Mouse (Mus musculus) 3T3-L1 (cell line): ENCODE data around the gene S1pr4.

ENCODE experiments used
- DNase-seq: peaks from one replicate; pipeline ENCODE4 v3.0.0-alpha.2; 2015; ENCODE audit warnings: low read depth, low spot score

The S1pr4 gene

GRCm38 (mm10) chr10:81519227-81519977 is 19.5 kb upstream of the S1pr4 start:
- DNase-seq, result no peak

- DNase-seq, result peak; percentile 78
Measured at GRCm38 (mm10) chr10:81518546-81518945, 18.6 kb upstream of the S1pr4 start.

DNA sequence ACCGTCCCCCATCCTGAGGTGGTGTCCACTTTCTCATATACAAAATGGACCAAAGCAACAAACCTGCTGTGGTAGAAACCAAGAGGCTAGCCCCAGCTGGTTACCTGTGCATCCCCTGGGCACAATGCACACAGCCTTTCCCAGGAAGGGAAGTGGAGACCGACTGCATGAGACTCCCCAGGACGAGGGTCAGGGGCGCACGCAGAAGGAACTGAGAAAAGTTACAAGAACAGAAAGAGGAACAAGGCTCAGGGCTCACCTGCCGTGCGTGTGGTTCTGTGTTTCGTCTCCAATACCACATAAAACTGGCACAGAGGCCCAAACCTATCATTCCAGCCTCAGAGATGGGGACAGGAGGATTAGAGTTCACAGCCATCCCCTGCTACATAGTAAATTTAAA is 17.3 kb upstream of the S1pr4 start:
- DNase-seq, result no peak

- no peak for DNase-seq
Measured at GRCm38 (mm10) chr10:81513798-81514197, 13.9 kb upstream of the S1pr4 start.

DNA sequence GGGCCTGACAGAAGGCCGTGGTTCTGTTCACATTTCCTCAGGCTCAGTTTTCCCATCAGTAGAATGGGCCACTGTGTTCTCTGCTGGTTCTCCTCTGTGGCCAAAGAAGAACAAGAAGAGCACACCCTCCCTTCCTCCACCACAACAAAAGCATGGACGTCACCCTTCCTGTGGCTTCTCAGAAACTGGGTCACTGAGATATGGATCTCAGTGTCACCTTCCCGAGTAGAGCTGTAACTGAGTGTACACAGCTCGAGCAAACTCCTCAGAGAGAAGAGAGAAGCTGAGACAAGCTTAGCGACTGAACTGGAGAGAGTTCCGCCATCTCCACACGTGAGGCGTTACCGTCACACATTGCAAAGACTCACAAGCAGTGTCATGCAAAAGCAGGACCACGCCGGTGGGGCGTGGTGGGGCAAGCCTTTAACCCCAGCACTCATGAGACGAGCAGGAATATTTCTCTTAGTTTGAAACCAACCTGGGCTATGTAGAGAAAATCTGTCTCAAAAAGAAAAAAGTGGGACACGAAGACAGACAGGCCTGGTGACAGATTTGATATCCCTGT is 10.4 kb upstream of the S1pr4 start:
- DNase-seq, result no peak

- DNase-seq, result no peak
Measured at GRCm38 (mm10) chr10:81507691-81508489, 8.0 kb upstream of the S1pr4 start.

DNA sequence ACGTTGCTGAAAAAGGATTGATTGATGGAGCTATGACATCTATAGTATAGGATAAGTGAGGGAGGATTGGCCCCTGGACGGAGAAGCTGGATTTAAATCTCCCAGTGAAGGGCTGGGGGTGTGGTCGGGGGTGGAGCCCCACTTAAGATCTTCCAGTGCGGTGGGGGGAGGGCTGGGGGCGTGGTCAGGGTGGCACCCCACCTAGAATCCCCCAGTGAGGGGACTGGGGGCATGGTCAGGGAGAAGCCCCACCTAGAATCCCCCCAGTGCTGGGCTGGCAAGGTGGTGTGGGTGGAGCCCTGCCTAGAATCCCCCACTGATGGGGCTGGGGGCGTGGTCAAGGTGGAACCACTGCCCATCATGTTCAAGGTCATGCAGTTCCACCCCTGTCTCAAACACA is 7.2 kb upstream of the S1pr4 start:
- no peak for DNase-seq

- DNase-seq, result no peak
Measured at GRCm38 (mm10) chr10:81505016-81505664, 5.2 kb upstream of the S1pr4 start.

DNA sequence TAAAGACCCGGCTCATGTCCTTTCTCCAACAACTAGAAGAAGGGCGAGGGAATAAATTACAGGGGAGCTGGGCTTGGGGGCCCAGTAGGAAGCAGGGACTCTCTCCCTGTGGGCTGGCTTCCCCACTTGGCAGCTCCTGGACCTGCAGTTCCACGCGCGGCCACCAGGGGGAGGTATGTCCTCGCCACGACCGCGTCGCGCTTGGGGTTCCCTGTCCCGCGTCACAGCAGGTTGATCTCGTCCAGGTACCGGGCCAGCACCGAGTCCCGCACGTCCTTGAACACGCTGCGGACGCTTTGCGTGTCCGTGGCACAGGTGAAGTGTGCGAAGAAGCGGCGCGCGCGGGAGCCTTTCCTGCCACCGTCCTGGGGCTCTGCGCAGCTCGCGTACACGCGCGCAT is 2.7 kb upstream of the S1pr4 start:
- peak; percentile 61 for DNase-seq

- DNase-seq, result no peak
Measured at GRCm38 (mm10) chr10:81501863-81502262, 1.9 kb upstream of the S1pr4 start.

- no peak for DNase-seq
Measured at GRCm38 (mm10) chr10:81499250-81499901, 556 bp downstream of the S1pr4 start.

DNA sequence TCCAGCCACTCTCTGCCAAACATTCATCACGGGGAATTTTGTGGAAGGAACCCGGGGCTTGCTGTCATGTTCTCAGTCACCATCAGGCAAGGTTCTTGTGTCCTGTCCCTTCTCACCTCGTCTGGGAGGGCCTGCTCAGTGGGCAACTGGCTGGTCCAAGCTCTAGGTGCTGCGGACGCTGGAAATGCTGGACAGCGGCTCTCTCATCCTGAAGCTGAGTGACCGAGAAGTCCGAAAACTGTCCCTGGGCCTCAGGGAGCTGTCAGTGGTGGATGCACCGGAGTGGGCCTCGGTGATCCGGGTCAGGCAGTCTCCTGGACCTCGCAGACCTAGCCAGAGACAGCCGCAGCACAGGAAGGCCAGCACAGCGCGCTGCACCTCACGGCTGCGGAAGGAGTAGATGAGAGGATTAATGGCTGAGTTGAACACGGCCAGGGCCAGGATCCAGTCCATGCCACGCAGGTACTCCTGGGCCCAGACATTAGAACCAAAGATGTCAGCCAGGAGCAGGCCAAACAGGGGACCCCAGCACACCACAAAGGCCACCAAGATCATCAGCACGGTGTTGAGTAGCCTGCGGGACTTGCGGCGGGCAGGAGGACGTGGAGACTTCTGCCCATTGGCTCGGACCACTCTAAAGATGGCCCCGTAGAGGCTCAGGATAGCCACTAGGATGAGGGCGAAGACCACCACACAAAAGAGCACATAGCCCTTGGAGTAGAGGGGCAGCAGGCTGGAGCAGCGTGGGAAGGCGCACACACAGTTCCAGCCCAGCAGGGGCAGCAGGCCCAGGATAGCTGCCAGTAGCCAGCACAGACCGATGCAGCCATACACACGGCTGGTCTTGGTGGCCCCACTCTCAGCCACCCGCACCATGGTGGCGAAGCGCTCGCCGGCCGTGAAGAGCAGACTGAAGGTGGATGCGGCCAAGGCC is 1.3 kb downstream of the S1pr4 start:
- no peak for DNase-seq

DNA sequence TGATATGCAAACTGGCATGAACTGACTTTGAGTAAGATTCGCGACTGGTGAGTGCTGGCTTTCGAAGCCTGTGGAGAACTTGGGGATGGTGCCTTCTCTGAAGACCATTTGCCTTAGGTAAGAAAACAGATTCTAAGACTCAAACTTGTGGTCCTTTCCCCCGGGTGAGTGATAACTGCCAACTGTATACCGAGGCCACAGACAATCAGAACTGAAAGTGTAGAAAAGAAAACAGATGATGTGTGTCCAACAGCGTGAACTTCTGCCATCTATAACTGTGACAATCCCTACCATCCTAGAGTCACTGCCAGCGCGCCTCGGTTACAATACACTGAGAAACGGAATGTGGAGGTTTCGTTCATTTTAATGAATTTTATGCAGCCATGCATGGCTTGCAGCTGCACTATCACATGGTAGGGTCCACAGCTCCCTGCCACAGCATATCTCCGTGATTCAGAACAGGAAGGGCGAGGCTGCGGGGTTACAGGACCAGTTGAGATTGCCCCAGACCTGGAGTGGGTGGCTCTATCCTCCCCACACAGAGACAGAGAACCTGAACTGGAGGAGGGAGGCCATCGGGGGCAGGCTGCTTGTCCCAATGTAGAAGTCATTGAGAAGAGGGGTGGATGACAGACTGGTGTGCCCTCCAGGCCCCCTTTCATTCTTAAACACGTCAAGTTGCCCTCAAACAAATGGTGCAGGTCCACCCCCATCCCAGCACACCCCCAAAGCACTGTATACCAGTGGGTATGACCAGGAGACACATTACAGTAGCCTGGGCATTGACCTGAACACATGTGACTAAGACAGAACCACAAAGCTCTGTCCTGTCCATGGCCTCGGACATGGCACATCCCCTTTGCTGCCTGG is 2.3 kb downstream of the S1pr4 start:
- no peak for DNase-seq

DNA sequence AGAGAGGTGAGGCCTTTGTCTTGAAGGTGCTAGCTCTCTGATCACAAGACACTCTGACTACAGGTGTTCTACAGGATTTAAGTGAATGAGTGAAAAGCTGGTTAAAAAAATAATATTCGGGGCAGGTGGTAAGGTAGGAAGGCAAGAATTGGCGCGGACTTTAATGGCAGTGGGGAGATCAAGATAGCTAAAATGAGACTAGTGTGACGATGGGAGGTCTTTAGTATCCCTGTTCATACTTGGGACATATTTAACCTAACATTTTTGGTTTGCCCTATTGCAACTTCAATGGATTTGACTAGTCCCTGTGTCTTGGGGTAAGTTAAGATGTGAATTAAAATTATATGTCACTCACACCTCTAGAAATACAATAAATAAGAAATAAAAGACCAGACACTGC is 3.0 kb downstream of the S1pr4 start:
- no peak for DNase-seq

- DNase-seq, result peak; percentile 99
Measured at GRCm38 (mm10) chr10:81496264-81496901, 3.5 kb downstream of the S1pr4 start, which contains the start of gene Ncln. TSS of gene Ncln (minus strand) at chr10:81496392.

DNA sequence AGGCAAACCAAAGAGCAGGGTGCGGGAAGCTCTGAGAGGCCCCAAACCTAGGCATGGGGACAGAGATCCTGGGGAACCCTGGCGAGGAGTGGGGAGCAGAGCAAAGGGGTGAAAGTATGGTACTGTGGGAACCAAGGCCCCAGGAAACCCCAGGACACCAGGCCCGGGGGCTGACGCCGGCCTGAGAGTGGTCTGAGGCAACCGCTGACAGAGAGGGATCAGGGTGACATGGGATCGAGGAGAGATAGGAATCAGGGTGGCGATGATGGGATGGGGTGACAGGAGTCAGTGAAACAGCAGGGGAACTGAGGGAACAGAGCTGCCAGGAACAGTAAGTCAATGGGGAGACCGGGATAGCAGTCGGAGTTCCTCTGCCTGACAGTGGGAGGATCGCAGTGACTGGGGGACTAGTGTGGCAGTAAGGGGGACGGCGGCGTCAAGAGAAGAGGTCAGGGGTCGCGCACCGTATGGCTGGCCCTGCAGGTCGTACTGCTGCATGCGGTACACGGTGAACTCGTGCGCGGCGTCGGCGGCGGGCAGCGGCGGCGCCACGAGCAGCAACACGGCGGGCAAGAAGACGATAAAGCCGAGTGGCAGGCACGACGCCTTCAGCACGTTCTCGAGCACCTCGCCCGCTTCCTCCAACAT is 4.2 kb downstream of the S1pr4 start:
- peak; percentile 20 for DNase-seq

DNA sequence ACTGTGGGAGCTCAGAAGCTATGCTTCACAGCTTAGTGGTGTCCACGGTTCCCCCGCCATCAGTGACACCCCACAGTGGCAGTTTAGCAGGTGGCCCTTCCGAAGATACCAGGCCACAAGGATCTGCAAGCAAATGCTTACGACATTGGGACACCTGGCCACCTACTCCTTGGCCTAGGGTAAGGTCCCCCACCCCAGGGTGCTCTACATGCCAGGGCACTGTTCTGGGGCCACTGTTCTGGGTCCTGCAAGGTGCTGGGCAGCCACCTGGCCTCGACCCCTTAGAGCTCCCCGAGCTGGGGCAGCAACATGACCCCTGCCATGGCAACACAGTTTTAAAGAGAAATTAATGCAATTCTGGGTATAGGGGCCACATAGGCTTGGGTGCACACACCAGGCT is 4.8 kb downstream of the S1pr4 start:
- no peak for DNase-seq

GRCm38 (mm10) chr10:81494260-81495041 is 5.5 kb downstream of the S1pr4 start:
- DNase-seq, result no peak
